ENCODE assay signal across 9 mouse cellular contexts in the genomic region with DNA sequence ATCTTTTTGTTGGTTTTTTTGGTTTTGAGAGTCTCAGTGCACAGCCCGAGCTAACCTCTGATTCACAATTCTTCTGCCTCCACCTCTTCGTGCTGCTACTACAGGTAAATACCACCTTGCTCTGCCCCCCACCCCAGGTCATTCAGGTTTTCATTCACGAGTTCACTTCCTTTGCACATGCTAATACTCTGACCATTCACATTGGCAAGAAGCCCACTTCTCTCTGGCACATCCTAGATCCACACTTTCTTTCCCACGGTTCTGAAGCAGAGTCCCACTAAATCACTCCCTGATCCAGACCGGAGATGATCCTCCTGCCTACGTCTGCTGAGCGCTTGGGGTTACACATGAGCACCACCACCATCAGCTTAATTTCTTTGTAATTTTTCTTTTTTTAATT. TPM values are rescaled to one million over a fixed set of nuclear protein-coding genes. Genes with fewer than 3 reads are reported as not detected.
DNase-seq lines count a peak whose midpoint lies in the region; ATAC-seq and TF ChIP-seq lines count a peak whose summit lies in the region.
"Had no signal": no experiment of that assay in that cellular context is flagged by ENCODE, and none has a peak within 500 bp of the region (broad histone marks: within the 10 kb centered on the region; RNA-seq: fewer than 3 reads in every experiment).

No protein-coding gene starts in this region.

- H3K36me3 ChIP-seq in intestine, embryonic 14.5 days (ENCODE audit: control insufficient read depth, insufficient read depth, low read length) = peaks cover 41% of the 10 kb centered on the region
- H3K36me3 ChIP-seq in intestine, postnatal 0 days (ENCODE audit: control insufficient read depth, insufficient read depth) = peaks cover 31% of the 10 kb centered on the region
- peaks cover 0 to 4% of the 10 kb centered on the region in 2 experiments; a peak in 3 of 4 replicates for H3K36me3 ChIP-seq in MEL (ENCODE audit: control insufficient read depth in 1 of 2, insufficient read depth in 2 of 2, low read length in 2 of 2)
- H3K36me3 ChIP-seq in hindbrain, embryonic 10.5 days = peaks cover 53% of the 10 kb centered on the region
- H3K36me3 ChIP-seq in midbrain, embryonic 13.5 days = peaks cover 45% of the 10 kb centered on the region

- no peak for TF ChIP-seq EP300 in MEL (IDR thresholded peaks at IDR 0.05; ENCODE audit: low read depth in 1 of 2, low read length in 2 of 2)

- peak overlapping the region; percentile 92 for H3K4me2 ChIP-seq in intestine, embryonic 14.5 days (ENCODE audit: low read length)
- no peak overlapping the region for H3K4me2 ChIP-seq in intestine, postnatal 0 days (replicated peaks; ENCODE audit: low read depth)
- H3K4me2 ChIP-seq in midbrain, embryonic 13.5 days (replicated peaks) = peak overlapping the region; percentile 84

- peak overlapping the region; percentile 86; the same call in 1 of the 2 replicates for H3K9ac ChIP-seq in intestine, embryonic 14.5 days (ENCODE audit: low read length)
- H3K9ac ChIP-seq in intestine, postnatal 0 days (ENCODE audit: low read depth, low read length) = no peak overlapping the region
- H3K9ac ChIP-seq in MEL (ENCODE audit: control insufficient read depth, low read depth, low read length, poor library complexity, severe bottlenecking) = peak overlapping the region; percentile 95
- peak overlapping the region; percentile 94 for H3K9ac ChIP-seq in midbrain, embryonic 13.5 days (replicated peaks)

- no peaks in the 10 kb centered on the region; the same call in 1 of the 2 replicates for H3K27me3 ChIP-seq in intestine, embryonic 14.5 days (replicated peaks; ENCODE audit: control insufficient read depth, insufficient read depth, low read length)
- H3K27me3 ChIP-seq in intestine, postnatal 0 days (replicated peaks; ENCODE audit: control insufficient read depth, insufficient read depth, low read length) = 0 out of 2 replicates have a peak, but pooled peaks cover 3% of the 10 kb centered on the region
- H3K27me3 ChIP-seq in MEL (ENCODE audit: control insufficient read depth in 1 of 2, insufficient read depth in 2 of 2, low read length in 2 of 2) = no peaks in the 10 kb centered on the region
- peaks cover 11% of the 10 kb centered on the region; the same call in 1 of the 2 replicates for H3K27me3 ChIP-seq in hindbrain, embryonic 10.5 days (ENCODE audit: insufficient read depth, poor library complexity, severe bottlenecking)
- H3K27me3 ChIP-seq in midbrain, embryonic 13.5 days = no peaks in the 10 kb centered on the region

- no peak overlapping the region for H3K27ac ChIP-seq in intestine, embryonic 14.5 days (ENCODE audit: low read depth)
- no peak overlapping the region for H3K27ac ChIP-seq in intestine, postnatal 0 days (ENCODE audit: low read depth, low read length)
- H3K27ac ChIP-seq in MEL (ENCODE audit: control insufficient read depth, low read depth, low read length) = no peak overlapping the region
- H3K27ac ChIP-seq in hindbrain, embryonic 10.5 days = peak overlapping the region; percentile 99; the same call in 1 of the 2 replicates
- no peak overlapping the region for H3K27ac ChIP-seq in midbrain, embryonic 13.5 days
- H3K27ac ChIP-seq: macrophage had no signal

- H3K9me3 ChIP-seq in intestine, embryonic 14.5 days (ENCODE audit: control insufficient read depth, low read length) = no peaks in the 10 kb centered on the region
- no peaks in the 10 kb centered on the region for H3K9me3 ChIP-seq in intestine, postnatal 0 days (ENCODE audit: control insufficient read depth)
- H3K9me3 ChIP-seq in MEL (replicated peaks; ENCODE audit: insufficient read depth, low read length) = no peaks in the 10 kb centered on the region
- H3K9me3 ChIP-seq in hindbrain, embryonic 10.5 days = no peaks in the 10 kb centered on the region
- H3K9me3 ChIP-seq in midbrain, embryonic 13.5 days = no peaks in the 10 kb centered on the region

- TF ChIP-seq CTCF in intestine, postnatal 0 days (IDR thresholded peaks at IDR 0.05; ENCODE audit: low read depth) = no peak
- TF ChIP-seq CTCF in MEL (IDR thresholded peaks at IDR 0.05 in 2 of 3, conservative IDR thresholded peaks at IDR 0.05 in 1 of 3; ENCODE audit: control insufficient read depth in 1 of 3, insufficient read depth in 1 of 3, low read depth in 2 of 3, low read length in 3 of 3, poor library complexity in 1 of 3, severe bottlenecking in 1 of 3) = no peak

- H3K79me2 ChIP-seq in MEL (ENCODE audit: control insufficient read depth, insufficient read depth, low read length, poor library complexity) = peaks cover 15% of the 10 kb centered on the region

- TF ChIP-seq POLR2A in MEL (IDR thresholded peaks at IDR 0.05; ENCODE audit: control insufficient read depth in 1 of 2, insufficient read depth in 1 of 2, low read depth in 1 of 2, low read length in 2 of 2, poor library complexity in 1 of 2) = no peak

- 87% methylated on average over 7 of the region's 7 CpGs for WGBS in intestine, embryonic 14.5 days
- 82% methylated on average over 7 of the region's 7 CpGs for WGBS in intestine, postnatal 0 days
- WGBS in hindbrain, embryonic 10.5 days = 92% methylated on average over 7 of the region's 7 CpGs
- 90% methylated on average over 7 of the region's 7 CpGs for WGBS in midbrain, embryonic 13.5 days

- no peak for TF ChIP-seq RAD21 in MEL (IDR thresholded peaks at IDR 0.05; ENCODE audit: low read depth, low read length)

- ATAC-seq in intestine, embryonic 14.5 days (replicated peaks; ENCODE audit: low FRiP score, low TSS enrichment, low read depth) = no peak
- no peak for ATAC-seq in intestine, postnatal 0 days
- ATAC-seq in midbrain, embryonic 13.5 days = no peak
- ATAC-seq in megakaryocyte-erythroid progenitor cell, adult 5-6 weeks (replicated peaks; ENCODE audit: low FRiP score, low TSS enrichment, poor library complexity, severe bottlenecking) = no peak

- no peak for DNase-seq in intestine, embryonic 14.5 days (ENCODE audit: low spot score)
- DNase-seq in MEL (ENCODE audit: low read depth, low spot score) = no peak
- no peak for DNase-seq in hindbrain, embryonic 10.5 days (ENCODE audit: low spot score)
- DNase-seq in adrenal gland, adult 8-10 months = no peak
- DNase-seq in layer of hippocampus, adult 18-20 months (ENCODE audit: low spot score in 2 of 2) = no peak

- peaks cover 9% of the 10 kb centered on the region for H3K4me1 ChIP-seq in intestine, embryonic 14.5 days (replicated peaks; ENCODE audit: control insufficient read depth, insufficient read depth, low read length)
- H3K4me1 ChIP-seq in intestine, postnatal 0 days (replicated peaks; ENCODE audit: control insufficient read depth, insufficient read depth, low read length) = peaks cover 9% of the 10 kb centered on the region; the same call in 1 of the 2 replicates
- H3K4me1 ChIP-seq in MEL (ENCODE audit: control insufficient read depth in 1 of 2, insufficient read depth in 2 of 2, low read length in 2 of 2) = peaks cover 0 to 12% of the 10 kb centered on the region in 2 experiments; a peak in 2 of 4 replicates
- H3K4me1 ChIP-seq in hindbrain, embryonic 10.5 days (replicated peaks) = peaks cover 29% of the 10 kb centered on the region
- peaks cover 36% of the 10 kb centered on the region for H3K4me1 ChIP-seq in midbrain, embryonic 13.5 days (replicated peaks)

- peak overlapping the region; percentile 92; the same call in 1 of the 2 replicates for H3K4me3 ChIP-seq in intestine, embryonic 14.5 days (ENCODE audit: low read depth, low read length)
- H3K4me3 ChIP-seq in intestine, postnatal 0 days (ENCODE audit: low read depth, low read length) = no peak overlapping the region
- H3K4me3 ChIP-seq in MEL (ENCODE audit: control insufficient read depth in 1 of 2, insufficient read depth in 1 of 2, low read depth in 2 of 2, low read length in 2 of 2) = peak overlapping the region; percentile 86 to 87; a peak in 3 of 4 replicates
- H3K4me3 ChIP-seq in hindbrain, embryonic 10.5 days = peak overlapping the region; percentile 89
- H3K4me3 ChIP-seq in midbrain, embryonic 13.5 days (replicated peaks) = peak overlapping the region; percentile 75

RNA-seq across cellular contexts. Expression of gene Emc10, which starts 1.2 kb away (rescaled TPM):
- polyA plus RNA-seq in intestine, embryonic 14.5 days (2014; fragmentation: Nextera tagmentation; extraction: Ambion mirVana) = 107 and 116 TPM in 2 replicates
- 68.6 and 74.8 TPM in 2 replicates for polyA plus RNA-seq in intestine, postnatal 0 days (2015; fragmentation: Nextera tagmentation; extraction: Ambion mirVana)
- total RNA-seq in MEL (2012; rRNA removed) = 81.3 and 91.4 TPM in 2 replicates
- polyA plus RNA-seq in MEL (2012; ENCODE audit: insufficient read depth in 1 of 2, insufficient read length in 2 of 2, low read depth in 1 of 2, low replicate concordance in 2 of 2, missing spikeins in 1 of 2) = 100 to 1,000 TPM in 1 of 2 experiments, not detected in 1; 149 TPM
- polyA plus RNA-seq in hindbrain, embryonic 10.5 days (2016; fragmentation: Nextera tagmentation; extraction: Ambion mirVana) = 102 and 122 TPM in 2 replicates
- polyA plus RNA-seq in midbrain, embryonic 13.5 days (2015; fragmentation: Nextera tagmentation; extraction: Ambion mirVana) = 118 and 129 TPM in 2 replicates
- total RNA-seq in adrenal gland, adult 8-10 months (2022) = 100 to 1,000 TPM in 3 of 4 experiments, 10 to 100 TPM in 1; 99.0 to 119 (median 110) TPM
- total RNA-seq in megakaryocyte-erythroid progenitor cell, adult 5-6 weeks (2014; fragmentation: Nextera tagmentation) = 62.8 and 83.9 TPM in 2 replicates
- total RNA-seq in megakaryocyte-erythroid progenitor cell, adult 5-6 weeks (2017) = 30.1 and 31.1 TPM in 2 replicates
- 100 to 1,000 TPM; 235 to 245 TPM for total RNA-seq in layer of hippocampus, adult 18-20 months (2021)

RNA-seq across cellular contexts. Expression of gene Fam71e1, which starts 1.3 kb away (rescaled TPM):
- polyA plus RNA-seq in intestine, embryonic 14.5 days (2014; fragmentation: Nextera tagmentation; extraction: Ambion mirVana) = 10.2 and 11.5 TPM in 2 replicates
- polyA plus RNA-seq in intestine, postnatal 0 days (2015; fragmentation: Nextera tagmentation; extraction: Ambion mirVana) = 4.4 and 5.2 TPM in 2 replicates
- total RNA-seq in MEL (2012; rRNA removed) = 0.69 and 1.2 TPM in 2 replicates
- 1 to 10 TPM in 1 of 2 experiments, not detected in 1; 2.0 TPM for polyA plus RNA-seq in MEL (2012; ENCODE audit: insufficient read depth in 1 of 2, insufficient read length in 2 of 2, low read depth in 1 of 2, low replicate concordance in 2 of 2, missing spikeins in 1 of 2)
- 17.1 and 20.5 TPM in 2 replicates for polyA plus RNA-seq in hindbrain, embryonic 10.5 days (2016; fragmentation: Nextera tagmentation; extraction: Ambion mirVana)
- polyA plus RNA-seq in midbrain, embryonic 13.5 days (2015; fragmentation: Nextera tagmentation; extraction: Ambion mirVana) = 43.0 and 46.1 TPM in 2 replicates
- 10 to 100 TPM in 3 of 4 experiments, 1 to 10 TPM in 1; 10.0 to 15.5 (median 13.0) TPM for total RNA-seq in adrenal gland, adult 8-10 months (2022)
- not detected in 2 replicates for total RNA-seq in megakaryocyte-erythroid progenitor cell, adult 5-6 weeks (2014; fragmentation: Nextera tagmentation)
- total RNA-seq in megakaryocyte-erythroid progenitor cell, adult 5-6 weeks (2017) = 0.75 TPM in 1 of 2 replicates, not detected in the other
- total RNA-seq in layer of hippocampus, adult 18-20 months (2021) = 10 to 100 TPM; 16.2 to 17.6 TPM

RNA-seq across cellular contexts. Expression of gene Josd2, which starts 27.3 kb away (rescaled TPM):
- polyA plus RNA-seq in intestine, embryonic 14.5 days (2014; fragmentation: Nextera tagmentation; extraction: Ambion mirVana) = 72.1 and 77.0 TPM in 2 replicates
- polyA plus RNA-seq in intestine, postnatal 0 days (2015; fragmentation: Nextera tagmentation; extraction: Ambion mirVana) = 28.6 and 30.3 TPM in 2 replicates
- 58.4 and 95.5 TPM in 2 replicates for total RNA-seq in MEL (2012; rRNA removed)
- polyA plus RNA-seq in MEL (2012; ENCODE audit: insufficient read depth in 1 of 2, insufficient read length in 2 of 2, low read depth in 1 of 2, low replicate concordance in 2 of 2, missing spikeins in 1 of 2) = 100 to 1,000 TPM in 1 of 2 experiments, not detected in 1; 141 TPM
- polyA plus RNA-seq in hindbrain, embryonic 10.5 days (2016; fragmentation: Nextera tagmentation; extraction: Ambion mirVana) = 86.2 and 89.2 TPM in 2 replicates
- polyA plus RNA-seq in midbrain, embryonic 13.5 days (2015; fragmentation: Nextera tagmentation; extraction: Ambion mirVana) = 41.6 and 44.8 TPM in 2 replicates
- total RNA-seq in adrenal gland, adult 8-10 months (2022) = 10 to 100 TPM; 43.7 to 56.5 (median 46.9) TPM
- 73.4 and 96.5 TPM in 2 replicates for total RNA-seq in megakaryocyte-erythroid progenitor cell, adult 5-6 weeks (2014; fragmentation: Nextera tagmentation)
- total RNA-seq in megakaryocyte-erythroid progenitor cell, adult 5-6 weeks (2017) = 25.0 and 30.6 TPM in 2 replicates
- 100 to 1,000 TPM in 1 of 2 experiments, 10 to 100 TPM in 1; 86.1 to 100 TPM for total RNA-seq in layer of hippocampus, adult 18-20 months (2021)

RNA-seq across cellular contexts. Expression of gene Mybpc2, which starts 29.4 kb away (rescaled TPM):
- 0.28 and 0.32 TPM in 2 replicates for polyA plus RNA-seq in intestine, embryonic 14.5 days (2014; fragmentation: Nextera tagmentation; extraction: Ambion mirVana)
- 0.13 and 0.18 TPM in 2 replicates for polyA plus RNA-seq in intestine, postnatal 0 days (2015; fragmentation: Nextera tagmentation; extraction: Ambion mirVana)
- total RNA-seq in MEL (2012; rRNA removed) = not detected in 2 replicates
- polyA plus RNA-seq in MEL (2012; ENCODE audit: insufficient read depth in 1 of 2, insufficient read length in 2 of 2, low read depth in 1 of 2, low replicate concordance in 2 of 2, missing spikeins in 1 of 2) = not detected
- 0.10 and 0.12 TPM in 2 replicates for polyA plus RNA-seq in hindbrain, embryonic 10.5 days (2016; fragmentation: Nextera tagmentation; extraction: Ambion mirVana)
- 0.16 and 0.23 TPM in 2 replicates for polyA plus RNA-seq in midbrain, embryonic 13.5 days (2015; fragmentation: Nextera tagmentation; extraction: Ambion mirVana)
- total RNA-seq in adrenal gland, adult 8-10 months (2022) = under 1 TPM in 2 of 4 experiments, not detected in 2; 0.07 to 0.08 TPM
- total RNA-seq in megakaryocyte-erythroid progenitor cell, adult 5-6 weeks (2014; fragmentation: Nextera tagmentation) = 0.48 TPM in 1 of 2 replicates, not detected in the other
- not detected in 2 replicates for total RNA-seq in megakaryocyte-erythroid progenitor cell, adult 5-6 weeks (2017)
- under 1 TPM; 0.27 to 0.28 TPM for total RNA-seq in layer of hippocampus, adult 18-20 months (2021)
- polyA plus RNA-seq: macrophage had no signal

RNA-seq across cellular contexts. Expression of gene Aspdh, which starts 29.9 kb away (rescaled TPM):
- 0.65 TPM in 1 of 2 replicates, not detected in the other for polyA plus RNA-seq in intestine, embryonic 14.5 days (2014; fragmentation: Nextera tagmentation; extraction: Ambion mirVana)
- polyA plus RNA-seq in intestine, postnatal 0 days (2015; fragmentation: Nextera tagmentation; extraction: Ambion mirVana) = 1.5 and 1.7 TPM in 2 replicates
- not detected in 2 replicates for total RNA-seq in MEL (2012; rRNA removed)
- polyA plus RNA-seq in MEL (2012; ENCODE audit: insufficient read depth in 1 of 2, insufficient read length in 2 of 2, low read depth in 1 of 2, low replicate concordance in 2 of 2, missing spikeins in 1 of 2) = under 1 TPM in 1 of 2 experiments, not detected in 1; 0.89 TPM
- 0.78 and 1.8 TPM in 2 replicates for polyA plus RNA-seq in hindbrain, embryonic 10.5 days (2016; fragmentation: Nextera tagmentation; extraction: Ambion mirVana)
- polyA plus RNA-seq in midbrain, embryonic 13.5 days (2015; fragmentation: Nextera tagmentation; extraction: Ambion mirVana) = 8.6 and 10.8 TPM in 2 replicates
- 1 to 10 TPM in 3 of 4 experiments, under 1 TPM in 1; 0.73 to 2.0 (median 1.4) TPM for total RNA-seq in adrenal gland, adult 8-10 months (2022)
- total RNA-seq in megakaryocyte-erythroid progenitor cell, adult 5-6 weeks (2014; fragmentation: Nextera tagmentation) = not detected in 2 replicates
- not detected in 2 replicates for total RNA-seq in megakaryocyte-erythroid progenitor cell, adult 5-6 weeks (2017)
- total RNA-seq in layer of hippocampus, adult 18-20 months (2021) = 10 to 100 TPM; 13.0 TPM
- polyA plus RNA-seq: macrophage had no signal
